Mouse (Mus musculus): ENCODE measurements around the gene H2-Q7. TPM values are rescaled to one million over a fixed set of nuclear protein-coding genes. Genes with fewer than 3 reads are reported as not detected.
"Not testable (repeated sequence)": the region's sequence is repeated elsewhere in the genome, so short reads cannot be mapped to it uniquely, and the experiment has no call there.

The H2-Q7 gene
- polyA plus RNA-seq (2014; fragmentation: Nextera tagmentation; extraction: Ambion mirVana): 7.0 and 8.7 TPM in 2 replicates

DNA sequence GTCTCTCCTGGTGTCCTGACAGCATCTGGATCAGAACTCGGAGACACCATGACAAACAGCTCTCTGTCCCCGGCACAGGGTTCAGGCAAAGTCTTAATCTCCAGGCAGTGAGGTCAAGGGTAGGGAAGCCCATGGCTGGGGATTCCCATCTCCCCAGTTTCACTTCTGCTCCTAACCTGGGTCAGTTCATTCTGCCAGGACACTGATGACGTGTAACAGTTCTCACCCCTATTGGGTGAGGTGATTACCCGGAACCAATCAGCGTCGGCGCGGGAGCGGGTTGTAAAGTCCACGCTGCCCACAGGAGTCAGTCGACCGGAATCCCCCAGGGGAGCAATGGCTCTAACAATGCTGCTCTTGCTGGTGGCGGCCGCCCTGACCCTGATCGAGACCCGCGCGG, at the start of gene H2-Q7:
Gene H2-Q7, plus strand, starts transcription at position 271 of the 400 bp plus-strand sequence.
- H3K4me3 ChIP-seq (ENCODE audit: low read depth, low read length): peak within 1 kb of the TSS; percentile 47
- H3K9ac ChIP-seq (ENCODE audit: low read depth, low read length): peak within 1 kb of the TSS; percentile 68
- H3K27ac ChIP-seq (ENCODE audit: low read depth, low read length); H3K9me3 ChIP-seq (ENCODE audit: control insufficient read depth, low read length); H3K4me1 ChIP-seq (replicated peaks; ENCODE audit: control insufficient read depth, insufficient read depth, low read length); H3K27me3 ChIP-seq (ENCODE audit: control insufficient read depth, insufficient read depth, low read length); H3K36me3 ChIP-seq (ENCODE audit: control insufficient read depth, insufficient read depth, low read length): not testable (repeated sequence)
- ATAC-seq (ENCODE audit: low FRiP score) (peak; percentile 94), DNase-seq (ENCODE audit: low spot score) (peak; percentile 84)
- WGBS: 2% methylated on average over 18 of the region's 18 CpGs
- peak within 1 kb of the TSS; percentile 96 for H3K4me2 ChIP-seq (replicated peaks; ENCODE audit: low read depth, low read length)

DNA sequence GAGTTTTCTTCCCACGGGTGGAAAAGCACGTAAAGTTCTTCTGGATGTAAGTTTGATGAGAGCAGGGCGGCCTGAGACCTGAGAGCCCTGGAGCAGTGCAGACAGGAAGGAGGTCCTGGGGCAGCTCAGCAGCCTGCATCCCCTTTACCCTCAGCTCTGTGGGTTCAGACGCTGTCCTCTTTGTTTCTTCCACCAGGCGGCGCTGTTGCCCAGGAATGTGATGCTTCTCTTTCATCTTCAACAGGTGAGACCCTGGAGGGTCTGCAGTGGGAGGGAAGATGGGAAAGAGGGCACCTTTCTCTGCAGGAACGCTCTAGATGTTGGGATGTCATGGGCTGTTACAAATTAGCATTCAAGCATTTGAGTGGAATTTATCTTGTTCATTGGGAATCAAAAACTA, 49.2 kb upstream of the H2-Q7 start:
- H3K27ac ChIP-seq (ENCODE audit: low read depth, low read length); H3K4me2 ChIP-seq (replicated peaks; ENCODE audit: low read depth, low read length); H3K9me3 ChIP-seq (ENCODE audit: control insufficient read depth, low read length); H3K4me1 ChIP-seq (replicated peaks; ENCODE audit: control insufficient read depth, insufficient read depth, low read length); H3K27me3 ChIP-seq (ENCODE audit: control insufficient read depth, insufficient read depth, low read length); H3K36me3 ChIP-seq (ENCODE audit: control insufficient read depth, insufficient read depth, low read length); H3K9ac ChIP-seq (ENCODE audit: low read depth, low read length); H3K4me3 ChIP-seq (ENCODE audit: low read depth, low read length); ATAC-seq (ENCODE audit: low FRiP score): not testable (repeated sequence)
- peak; percentile 70 for DNase-seq (ENCODE audit: low spot score)
- 9% methylated on average over 7 of the region's 7 CpGs for WGBS

DNA sequence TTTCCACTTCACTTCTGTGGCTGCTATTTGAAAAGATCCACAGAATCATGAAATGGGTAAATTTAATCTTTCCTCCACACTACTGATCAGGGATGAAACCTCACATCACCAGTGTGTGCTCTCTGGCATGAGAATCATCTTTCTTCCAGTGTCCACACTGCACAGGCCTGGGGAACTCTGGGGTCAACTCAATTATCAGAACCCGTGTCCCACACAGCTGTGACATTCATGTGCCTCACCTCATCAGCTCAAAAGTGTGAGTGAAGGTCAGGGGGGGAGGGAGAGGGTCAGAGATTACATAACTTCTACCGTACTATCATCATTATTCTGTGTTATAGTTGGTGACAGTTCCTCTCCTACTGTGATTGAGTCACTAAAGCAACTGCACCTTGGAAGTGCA, 46.3 kb upstream of the H2-Q7 start:
- not testable (repeated sequence) for H3K9me3 ChIP-seq (ENCODE audit: control insufficient read depth, low read length); H3K4me3 ChIP-seq (ENCODE audit: low read depth, low read length); H3K27ac ChIP-seq (ENCODE audit: low read depth, low read length); ATAC-seq (ENCODE audit: low FRiP score); H3K4me1 ChIP-seq (replicated peaks; ENCODE audit: control insufficient read depth, insufficient read depth, low read length); H3K36me3 ChIP-seq (ENCODE audit: control insufficient read depth, insufficient read depth, low read length); DNase-seq (ENCODE audit: low spot score); H3K4me2 ChIP-seq (replicated peaks; ENCODE audit: low read depth, low read length); H3K27me3 ChIP-seq (ENCODE audit: control insufficient read depth, insufficient read depth, low read length); H3K9ac ChIP-seq (ENCODE audit: low read depth, low read length)
- 71% methylated on average over 2 of the region's 2 CpGs for WGBS

DNA sequence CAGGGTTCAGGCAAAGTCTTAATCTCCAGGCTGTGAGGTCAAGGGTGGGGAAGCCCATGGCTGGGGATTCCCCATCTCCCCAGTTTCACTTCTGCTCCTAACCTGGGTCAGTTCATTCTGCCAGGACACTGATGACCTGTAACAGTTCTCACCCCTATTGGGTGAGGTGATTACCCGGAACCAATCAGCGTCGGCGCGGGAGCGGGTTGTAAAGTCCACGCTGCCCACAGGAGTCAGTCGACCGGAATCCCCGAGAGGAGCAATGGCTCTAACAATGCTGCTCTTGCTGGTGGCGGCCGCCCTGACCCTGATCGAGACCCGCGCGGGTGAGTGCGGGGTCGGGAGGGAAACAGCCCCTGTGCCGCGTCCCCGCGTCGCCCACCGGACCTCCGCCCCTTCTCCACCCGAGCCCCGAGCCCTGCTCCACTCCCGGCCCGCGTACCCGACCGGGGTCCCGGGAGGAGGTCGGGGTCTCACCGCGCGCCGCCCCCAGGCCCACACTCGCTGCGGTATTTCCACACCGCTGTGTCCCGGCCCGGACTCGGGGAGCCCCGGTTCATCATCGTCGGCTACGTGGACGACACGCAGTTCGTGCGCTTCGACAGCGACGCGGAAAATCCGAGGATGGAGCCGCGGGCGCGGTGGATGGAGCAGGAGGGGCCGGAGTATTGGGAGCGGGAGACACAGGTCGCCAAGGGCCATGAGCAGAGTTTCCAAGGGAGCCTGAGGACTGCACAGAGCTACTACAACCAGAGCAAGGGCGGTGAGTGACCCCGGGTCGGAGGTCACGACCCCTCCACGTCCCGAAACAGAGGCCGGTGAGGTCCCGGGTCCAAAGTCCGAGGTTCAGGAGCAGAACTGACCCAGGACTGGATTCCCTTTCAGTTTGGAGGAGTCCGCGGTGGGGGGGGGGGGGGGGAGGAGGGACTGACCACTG, 44.8 kb upstream of the H2-Q7 start:
- H3K9me3 ChIP-seq (ENCODE audit: control insufficient read depth, low read length); H3K9ac ChIP-seq (ENCODE audit: low read depth, low read length); H3K36me3 ChIP-seq (ENCODE audit: control insufficient read depth, insufficient read depth, low read length); H3K27ac ChIP-seq (ENCODE audit: low read depth, low read length); H3K27me3 ChIP-seq (ENCODE audit: control insufficient read depth, insufficient read depth, low read length); H3K4me1 ChIP-seq (replicated peaks; ENCODE audit: control insufficient read depth, insufficient read depth, low read length): not testable (repeated sequence)
- DNase-seq (ENCODE audit: low spot score) (peak; percentile 7), ATAC-seq (ENCODE audit: low FRiP score) (peak; percentile 68; the same call in 1 of the 2 replicates)
- WGBS: 2% methylated on average over 44 of the region's 75 CpGs
- Histone ChIP-seq H3K4me3 (ENCODE audit: low read depth, low read length) (peak overlapping the region; percentile 6; the same call in 1 of the 2 replicates), H3K4me2 (replicated peaks; ENCODE audit: low read depth, low read length) (peak overlapping the region; percentile 42)

DNA sequence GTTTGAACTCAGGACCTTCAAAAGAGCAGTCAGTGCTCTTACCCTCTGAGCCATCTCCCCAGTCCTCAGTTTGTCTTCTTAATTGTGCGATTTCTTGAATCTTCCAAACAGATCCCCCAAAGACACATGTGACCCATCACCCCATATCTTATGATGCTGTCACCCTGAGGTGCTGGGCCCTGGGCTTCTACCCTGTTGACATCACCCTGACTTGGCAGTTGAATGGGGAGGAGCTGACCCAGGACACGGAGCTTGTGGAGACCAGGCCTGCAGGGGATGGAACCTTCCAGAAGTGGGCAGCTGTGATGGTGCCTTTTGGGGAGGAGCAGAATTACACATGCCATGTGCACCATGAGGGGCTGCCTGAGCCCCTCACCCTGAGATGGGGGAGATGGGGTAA, 42.0 kb upstream of the H2-Q7 start:
- DNase-seq (ENCODE audit: low spot score); H3K36me3 ChIP-seq (ENCODE audit: control insufficient read depth, insufficient read depth, low read length); ATAC-seq (ENCODE audit: low FRiP score); H3K4me1 ChIP-seq (replicated peaks; ENCODE audit: control insufficient read depth, insufficient read depth, low read length); H3K9me3 ChIP-seq (ENCODE audit: control insufficient read depth, low read length); H3K4me3 ChIP-seq (ENCODE audit: low read depth, low read length); H3K4me2 ChIP-seq (replicated peaks; ENCODE audit: low read depth, low read length); H3K27me3 ChIP-seq (ENCODE audit: control insufficient read depth, insufficient read depth, low read length); H3K27ac ChIP-seq (ENCODE audit: low read depth, low read length); H3K9ac ChIP-seq (ENCODE audit: low read depth, low read length): not testable (repeated sequence)
- 90% methylated on average over 2 of the region's 2 CpGs for WGBS

DNA sequence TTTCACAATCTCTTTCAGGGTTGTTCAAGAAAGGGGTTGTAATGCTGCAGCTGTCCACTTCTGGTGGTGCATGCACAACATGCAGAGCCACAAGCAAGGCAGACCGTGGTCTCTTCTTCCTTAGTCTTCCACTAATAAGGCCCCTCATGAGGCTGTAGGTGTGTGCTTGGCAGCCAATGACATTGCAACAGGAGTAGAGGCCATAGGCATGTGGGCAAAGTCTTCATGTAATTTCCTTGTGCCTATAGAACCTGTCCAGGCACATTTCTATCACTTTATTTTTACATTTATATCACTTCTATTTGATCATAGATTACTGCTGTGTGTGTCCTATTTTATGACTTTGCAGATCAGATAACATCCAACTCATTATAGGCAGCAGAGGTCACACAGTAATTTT, 25.9 kb upstream of the H2-Q7 start:
- not testable (repeated sequence) for H3K4me1 ChIP-seq (replicated peaks; ENCODE audit: control insufficient read depth, insufficient read depth, low read length); H3K36me3 ChIP-seq (ENCODE audit: control insufficient read depth, insufficient read depth, low read length); ATAC-seq (ENCODE audit: low FRiP score); H3K4me3 ChIP-seq (ENCODE audit: low read depth, low read length); H3K27me3 ChIP-seq (ENCODE audit: control insufficient read depth, insufficient read depth, low read length); H3K9ac ChIP-seq (ENCODE audit: low read depth, low read length); H3K27ac ChIP-seq (ENCODE audit: low read depth, low read length); H3K9me3 ChIP-seq (ENCODE audit: control insufficient read depth, low read length); DNase-seq (ENCODE audit: low spot score); H3K4me2 ChIP-seq (replicated peaks; ENCODE audit: low read depth, low read length)
- no CpG with 5 or more reads among the region's 1 CpGs for WGBS

DNA sequence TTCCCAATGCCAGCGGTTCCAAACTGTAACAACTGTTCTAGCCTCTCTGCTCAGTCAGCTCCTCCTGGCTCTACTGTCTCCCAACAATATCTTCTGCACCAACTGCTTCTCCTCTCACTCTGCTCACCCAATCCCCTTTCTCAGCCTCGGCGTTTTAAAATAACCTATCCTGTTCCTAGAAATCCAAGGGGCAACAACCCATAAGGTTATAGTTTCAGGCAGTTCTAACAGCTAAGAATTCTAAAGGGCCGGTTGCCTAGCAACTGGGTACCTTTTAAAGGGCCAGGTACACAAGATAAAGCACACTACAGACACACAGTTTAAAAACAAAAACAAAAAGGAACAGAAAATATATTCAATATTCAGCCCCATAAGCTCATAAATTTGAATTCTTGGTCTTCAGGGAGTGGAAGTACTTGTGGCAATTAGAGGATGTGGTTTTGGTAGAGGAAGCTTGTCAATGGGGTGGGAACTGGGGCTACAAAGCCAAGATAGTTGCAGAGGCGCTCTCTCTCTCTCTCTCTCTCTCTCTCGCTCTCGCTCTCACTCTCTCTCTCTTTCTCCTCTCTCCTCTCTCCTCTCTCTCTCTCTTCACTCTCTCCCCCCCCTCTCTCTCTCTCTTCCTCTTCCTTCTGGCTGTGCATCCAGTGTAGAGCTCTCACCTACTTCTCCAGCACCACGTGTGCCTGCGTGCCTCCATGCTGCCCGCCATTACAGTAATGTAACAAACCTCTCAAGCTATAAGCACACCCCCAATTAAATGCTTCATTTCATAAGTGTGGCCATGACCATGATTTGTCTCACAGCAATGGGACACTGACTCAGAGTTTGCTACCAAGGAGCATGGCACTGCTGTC, 23.5 kb upstream of the H2-Q7 start:
- not testable (repeated sequence) for H3K4me3 ChIP-seq (ENCODE audit: low read depth, low read length); H3K27ac ChIP-seq (ENCODE audit: low read depth, low read length); H3K9me3 ChIP-seq (ENCODE audit: control insufficient read depth, low read length); ATAC-seq (ENCODE audit: low FRiP score); H3K36me3 ChIP-seq (ENCODE audit: control insufficient read depth, insufficient read depth, low read length); DNase-seq (ENCODE audit: low spot score); H3K9ac ChIP-seq (ENCODE audit: low read depth, low read length); H3K4me1 ChIP-seq (replicated peaks; ENCODE audit: control insufficient read depth, insufficient read depth, low read length); H3K4me2 ChIP-seq (replicated peaks; ENCODE audit: low read depth, low read length); H3K27me3 ChIP-seq (ENCODE audit: control insufficient read depth, insufficient read depth, low read length)
- WGBS: 69% methylated on average over 3 of the region's 10 CpGs

DNA sequence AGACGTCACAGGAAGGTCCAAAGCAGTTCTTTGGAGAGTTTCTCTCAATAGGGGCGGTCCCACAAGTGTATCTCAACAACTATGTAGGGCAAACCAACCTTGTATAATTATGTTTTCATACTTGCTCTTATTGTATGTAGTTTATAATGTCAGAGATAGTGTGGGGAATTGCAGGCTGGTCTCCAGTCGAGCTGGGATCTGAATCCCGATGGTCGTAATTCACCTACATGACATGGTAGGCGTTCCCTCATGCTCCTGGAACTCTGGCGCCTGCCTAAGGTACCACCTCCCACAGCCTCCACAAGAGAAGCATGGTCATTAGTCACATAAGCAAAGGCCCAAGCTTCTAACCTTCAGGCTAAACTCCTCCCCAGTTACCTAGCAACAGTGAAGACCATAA, 20.2 kb upstream of the H2-Q7 start:
- no peaks in the 10 kb centered on the region for H3K4me1 ChIP-seq (replicated peaks; ENCODE audit: control insufficient read depth, insufficient read depth, low read length)
- H3K36me3 ChIP-seq (ENCODE audit: control insufficient read depth, insufficient read depth, low read length): no peaks in the 10 kb centered on the region
- 76% methylated on average over 7 of the region's 7 CpGs for WGBS
- no peak overlapping the region for H3K27ac ChIP-seq (ENCODE audit: low read depth, low read length)
- H3K4me3 ChIP-seq (ENCODE audit: low read depth, low read length): no peak overlapping the region
- H3K9ac ChIP-seq (ENCODE audit: low read depth, low read length): no peak overlapping the region
- no peaks in the 10 kb centered on the region for H3K27me3 ChIP-seq (ENCODE audit: control insufficient read depth, insufficient read depth, low read length)
- H3K9me3 ChIP-seq (ENCODE audit: control insufficient read depth, low read length): no peaks in the 10 kb centered on the region
- DNase-seq (ENCODE audit: low spot score) (no peak), ATAC-seq (ENCODE audit: low FRiP score) (no peak)
- no peak overlapping the region for H3K4me2 ChIP-seq (replicated peaks; ENCODE audit: low read depth, low read length)
